Comparison of ENCODE assay signal across 29 mouse cellular contexts in genomic region chr8:46206107-46206506, GRCm38 (mm10). TPM values are rescaled to one million over a fixed set of nuclear protein-coding genes. Genes with fewer than 3 reads are reported as not detected.
DNase-seq lines count a peak whose midpoint lies in the region; ATAC-seq lines count a peak whose summit lies in the region.
"Had no signal": no experiment of that assay in that cellular context is flagged by ENCODE, and none has a peak within 500 bp of the region (broad histone marks: within the 10 kb centered on the region; RNA-seq: fewer than 3 reads in every experiment).

No protein-coding gene starts in this region.

- H3K4me1 ChIP-seq in forebrain, embryonic 14.5 days (ENCODE audit: control insufficient read depth, insufficient read depth, low read length): peaks cover 17% of the 10 kb centered on the region
- H3K4me1 ChIP-seq in forebrain, embryonic 12.5 days: peaks cover 20% of the 10 kb centered on the region
- peaks cover 6 to 39% of the 10 kb centered on the region in 2 experiments for H3K4me1 ChIP-seq in heart, embryonic 14.5 days (ENCODE audit: control insufficient read depth in 2 of 2, insufficient read depth in 2 of 2, low read length in 2 of 2)
- H3K4me1 ChIP-seq in embryonic facial prominence, embryonic 10.5 days: peaks cover 53% of the 10 kb centered on the region
- H3K4me1 ChIP-seq in limb, embryonic 10.5 days: peaks cover 37% of the 10 kb centered on the region

- H3K27ac ChIP-seq in forebrain, embryonic 14.5 days (ENCODE audit: low read depth, low read length): no peak overlapping the region
- no peak overlapping the region for H3K27ac ChIP-seq in forebrain, embryonic 12.5 days
- peak overlapping the region in 1 of 2 experiments; percentile 46; a peak in 2 of 4 replicates for H3K27ac ChIP-seq in heart, embryonic 14.5 days (replicated peaks in 1 of 2; ENCODE audit: control insufficient read depth in 1 of 2, insufficient read depth in 1 of 2, low read depth in 2 of 2, low read length in 2 of 2)
- H3K27ac ChIP-seq in embryonic facial prominence, embryonic 10.5 days (replicated peaks): peak overlapping the region; percentile 55
- H3K27ac ChIP-seq in limb, embryonic 10.5 days: peak overlapping the region; percentile 7; the same call in 1 of the 2 replicates
- H3K27ac ChIP-seq: forebrain, embryonic 13.5 days; hindbrain, embryonic 12.5 days; hindbrain, postnatal 0 days; intestine, embryonic 15.5 days; limb, embryonic 13.5 days; lung, embryonic 15.5 days; neural tube, embryonic 13.5 days; stomach, postnatal 0 days had no signal

- no peaks in the 10 kb centered on the region for H3K27me3 ChIP-seq in forebrain, embryonic 14.5 days (replicated peaks; ENCODE audit: control insufficient read depth, insufficient read depth, low read length)
- H3K27me3 ChIP-seq in forebrain, embryonic 12.5 days: no peaks in the 10 kb centered on the region
- H3K27me3 ChIP-seq in heart, embryonic 14.5 days (ENCODE audit: control insufficient read depth, insufficient read depth, low read length): no peaks in the 10 kb centered on the region
- H3K27me3 ChIP-seq in embryonic facial prominence, embryonic 10.5 days (replicated peaks; ENCODE audit: low read depth, poor library complexity, severe bottlenecking): no peaks in the 10 kb centered on the region
- no peaks in the 10 kb centered on the region for H3K27me3 ChIP-seq in limb, embryonic 10.5 days (ENCODE audit: low read depth, poor library complexity, severe bottlenecking)
- H3K27me3 ChIP-seq: CH12.LX; forebrain, embryonic 13.5 days; hindbrain, embryonic 12.5 days; intestine, embryonic 15.5 days; limb, embryonic 13.5 days; lung, embryonic 15.5 days; neural tube, embryonic 13.5 days had no signal

- no peak for ATAC-seq in forebrain, embryonic 14.5 days
- ATAC-seq in forebrain, embryonic 12.5 days (ENCODE audit: low FRiP score): no peak
- ATAC-seq in heart, embryonic 14.5 days (ENCODE audit: insufficient number of reproducible peaks, insufficient read depth, low FRiP score, low read depth): no peak
- ATAC-seq: activated CD4-positive, CD25-positive, alpha-beta regulatory T cell, adult 4 months; forebrain, embryonic 13.5 days; hindbrain, postnatal 0 days; intestine, embryonic 15.5 days had no signal

- peak overlapping the region; percentile 7; the same call in 1 of the 2 replicates for H3K9ac ChIP-seq in forebrain, embryonic 14.5 days (ENCODE audit: low read length)
- no peak overlapping the region for H3K9ac ChIP-seq in forebrain, embryonic 12.5 days
- 0 out of 2 replicates have a peak overlapping the region, but pooled peaks have one; percentile 9 for H3K9ac ChIP-seq in heart, embryonic 14.5 days (ENCODE audit: low read length)
- H3K9ac ChIP-seq: forebrain, embryonic 13.5 days; hindbrain, embryonic 12.5 days; intestine, embryonic 15.5 days; limb, embryonic 13.5 days; lung, embryonic 15.5 days; neural tube, embryonic 13.5 days had no signal

- no peak for DNase-seq in forebrain, embryonic 14.5 days (ENCODE audit: low spot score)
- no peak for DNase-seq in heart, postnatal 25 days (ENCODE audit: low spot score)
- DNase-seq in embryonic facial prominence, embryonic 10.5 days (ENCODE audit: low spot score): no peak
- no peak for DNase-seq in limb, embryonic 10.5 days (ENCODE audit: low spot score)
- DNase-seq in thymus, postnatal 10 days (ENCODE audit: low spot score in 2 of 2): no peak
- no peak for DNase-seq in embryo, embryonic 9.5 days (ENCODE audit: extremely low spot score)
- DNase-seq: adrenal gland, adult 2 months; cerebellum, adult 2 months; cerebellum, postnatal 14 days; gastrocnemius, postnatal 25 days; kidney, adult 8-10 months; kidney, postnatal 14 days; lung, postnatal 36 days; right cerebral cortex, postnatal 4 days had no signal

- no peak overlapping the region for H3K4me3 ChIP-seq in forebrain, embryonic 14.5 days (ENCODE audit: low read depth, low read length)
- H3K4me3 ChIP-seq in forebrain, embryonic 12.5 days (replicated peaks): no peak overlapping the region
- no peak overlapping the region for H3K4me3 ChIP-seq in heart, embryonic 14.5 days (ENCODE audit: control insufficient read depth in 1 of 2, insufficient read depth in 1 of 2, low read depth in 1 of 2, low read length in 2 of 2)
- H3K4me3 ChIP-seq in embryonic facial prominence, embryonic 10.5 days: 0 out of 2 replicates have a peak overlapping the region, but pooled peaks have one; percentile 6
- no peak overlapping the region for H3K4me3 ChIP-seq in limb, embryonic 10.5 days
- H3K4me3 ChIP-seq: forebrain, embryonic 13.5 days; hindbrain, embryonic 12.5 days; intestine, embryonic 15.5 days; limb, embryonic 13.5 days; lung, embryonic 15.5 days; myocyte; neural tube, embryonic 13.5 days had no signal

- 88% methylated on average over 6 of the region's 6 CpGs for WGBS in forebrain, embryonic 14.5 days
- 90% methylated on average over 6 of the region's 6 CpGs for whole genome bisulfite sequencing in forebrain, embryonic 12.5 days
- 78% methylated on average over 6 of the region's 6 CpGs for WGBS in heart, embryonic 14.5 days
- 74% methylated on average over 6 of the region's 6 CpGs for WGBS in embryonic facial prominence, embryonic 10.5 days
- 92% methylated on average over 6 of the region's 6 CpGs for whole genome bisulfite sequencing in limb, embryonic 10.5 days

- no peaks in the 10 kb centered on the region for H3K9me3 ChIP-seq in forebrain, embryonic 14.5 days (replicated peaks; ENCODE audit: control insufficient read depth, low read length)
- no peaks in the 10 kb centered on the region for H3K9me3 ChIP-seq in forebrain, embryonic 12.5 days
- H3K9me3 ChIP-seq in heart, embryonic 14.5 days (ENCODE audit: control insufficient read depth, low read length): no peaks in the 10 kb centered on the region
- H3K9me3 ChIP-seq in embryonic facial prominence, embryonic 10.5 days: no peaks in the 10 kb centered on the region
- no peaks in the 10 kb centered on the region for H3K9me3 ChIP-seq in limb, embryonic 10.5 days (replicated peaks)
- H3K9me3 ChIP-seq: forebrain, embryonic 13.5 days; hindbrain, embryonic 12.5 days; intestine, embryonic 15.5 days; limb, embryonic 13.5 days; lung, embryonic 15.5 days; neural tube, embryonic 13.5 days had no signal

- peaks cover 64% of the 10 kb centered on the region for H3K36me3 ChIP-seq in forebrain, embryonic 14.5 days (ENCODE audit: control insufficient read depth, insufficient read depth, low read length)
- H3K36me3 ChIP-seq in forebrain, embryonic 12.5 days (replicated peaks): peaks cover 80% of the 10 kb centered on the region
- H3K36me3 ChIP-seq in heart, embryonic 14.5 days (ENCODE audit: control insufficient read depth, insufficient read depth, low read length): peaks cover 71% of the 10 kb centered on the region
- peaks cover 85% of the 10 kb centered on the region for H3K36me3 ChIP-seq in embryonic facial prominence, embryonic 10.5 days (replicated peaks)
- peaks cover 84% of the 10 kb centered on the region for H3K36me3 ChIP-seq in limb, embryonic 10.5 days

- no peak overlapping the region for H3K4me2 ChIP-seq in forebrain, embryonic 14.5 days (ENCODE audit: low read length)
- H3K4me2 ChIP-seq in forebrain, embryonic 12.5 days: no peak overlapping the region
- no peak overlapping the region for H3K4me2 ChIP-seq in heart, embryonic 14.5 days (ENCODE audit: low read length)
- H3K4me2 ChIP-seq: forebrain, embryonic 13.5 days; hindbrain, embryonic 12.5 days; intestine, embryonic 15.5 days; limb, embryonic 13.5 days; liver, embryonic 11.5 days; lung, embryonic 15.5 days; midbrain, embryonic 11.5 days; neural tube, embryonic 13.5 days had no signal

- intact Hi-C loops in heart, postnatal 25 days (cut with DNase I): no loop called here

RNA-seq across cellular contexts. Expression of gene Slc25a4, which starts 5.0 kb away (rescaled TPM):
- 688 and 693 TPM in 2 replicates for polyA plus RNA-seq in forebrain, embryonic 14.5 days (2014; fragmentation: Nextera tagmentation; extraction: Ambion mirVana)
- polyA plus RNA-seq in forebrain, embryonic 12.5 days (2016; fragmentation: Nextera tagmentation; extraction: Ambion mirVana): 448 and 462 TPM in 2 replicates
- polyA plus RNA-seq in heart, embryonic 14.5 days (2014; fragmentation: Nextera tagmentation; extraction: Ambion mirVana): 2,296 and 2,316 TPM in 2 replicates
- total RNA-seq in heart, postnatal 25 days (2021): 1,000 to 10,000 TPM; 5,468 to 5,495 TPM
- polyA plus RNA-seq in embryonic facial prominence, embryonic 10.5 days (2016; fragmentation: Nextera tagmentation; extraction: Ambion mirVana): 543 and 574 TPM in 2 replicates
- 486 and 506 TPM in 2 replicates for polyA plus RNA-seq in limb, embryonic 10.5 days (2016; fragmentation: Nextera tagmentation; extraction: Ambion mirVana)

RNA-seq across cellular contexts. Expression of gene Snx25, which starts 54.1 kb away (rescaled TPM):
- 7.4 and 8.0 TPM in 2 replicates for polyA plus RNA-seq in forebrain, embryonic 14.5 days (2014; fragmentation: Nextera tagmentation; extraction: Ambion mirVana)
- polyA plus RNA-seq in forebrain, embryonic 12.5 days (2016; fragmentation: Nextera tagmentation; extraction: Ambion mirVana): 4.1 and 4.5 TPM in 2 replicates
- 6.8 and 8.8 TPM in 2 replicates for polyA plus RNA-seq in heart, embryonic 14.5 days (2014; fragmentation: Nextera tagmentation; extraction: Ambion mirVana)
- 10 to 100 TPM in 1 of 2 experiments, 1 to 10 TPM in 1; 9.6 to 11.4 TPM for total RNA-seq in heart, postnatal 25 days (2021)
- 3.0 and 4.1 TPM in 2 replicates for polyA plus RNA-seq in embryonic facial prominence, embryonic 10.5 days (2016; fragmentation: Nextera tagmentation; extraction: Ambion mirVana)
- 3.7 and 4.3 TPM in 2 replicates for polyA plus RNA-seq in limb, embryonic 10.5 days (2016; fragmentation: Nextera tagmentation; extraction: Ambion mirVana)

RNA-seq across cellular contexts. Expression of gene Cfap97, which starts 54.5 kb away (rescaled TPM):
- 20.8 and 23.0 TPM in 2 replicates for polyA plus RNA-seq in forebrain, embryonic 14.5 days (2014; fragmentation: Nextera tagmentation; extraction: Ambion mirVana)
- polyA plus RNA-seq in forebrain, embryonic 12.5 days (2016; fragmentation: Nextera tagmentation; extraction: Ambion mirVana): 22.4 and 22.9 TPM in 2 replicates
- polyA plus RNA-seq in heart, embryonic 14.5 days (2014; fragmentation: Nextera tagmentation; extraction: Ambion mirVana): 19.5 and 21.8 TPM in 2 replicates
- total RNA-seq in heart, postnatal 25 days (2021): 10 to 100 TPM; 11.5 to 12.9 TPM
- polyA plus RNA-seq in embryonic facial prominence, embryonic 10.5 days (2016; fragmentation: Nextera tagmentation; extraction: Ambion mirVana): 20.2 and 25.1 TPM in 2 replicates
- polyA plus RNA-seq in limb, embryonic 10.5 days (2016; fragmentation: Nextera tagmentation; extraction: Ambion mirVana): 18.2 and 21.6 TPM in 2 replicates

Comparison
In these comparisons a context has a peak if more than half of its experiments do, and no peak if none do; other contexts are left out.
1. H3K27ac ChIP-seq: peak in embryonic facial prominence, embryonic 10.5 days (single experiment) and limb, embryonic 10.5 days (single experiment); none in forebrain, embryonic 14.5 days (single experiment) and forebrain, embryonic 12.5 days (single experiment).